Mouse (Mus musculus) midbrain, embryonic 10.5 days (tissue): ENCODE data around the gene Zfp28. TPM values are rescaled to one million over a fixed set of nuclear protein-coding genes. Genes with fewer than 3 reads are reported as not detected.

ENCODE experiments used
- DNase-seq: peaks from one replicate; pipeline ENCODE4 v3.0.0-alpha.2; 2017; ENCODE audit warnings: low spot score
- H3K27ac ChIP-seq: fragments of 300-500 bp; sonication (generic); replicated peaks from 2 replicates; pipeline ENCODE4 v1.5.1; 2016; ENCODE audit warnings: mild to moderate bottlenecking
- H3K27me3 ChIP-seq: fragments of 300-500 bp; sonication (generic); 2 replicates; pipeline ENCODE4 v1.6.1; 2016; ENCODE audit warnings: low read depth, mild to moderate bottlenecking; ENCODE audit not compliant: poor library complexity, severe bottlenecking
- H3K36me3 ChIP-seq: fragments of 300-500 bp; sonication (generic); 2 replicates; pipeline ENCODE4 v1.6.1; 2016; ENCODE audit warnings: mild to moderate bottlenecking, moderate library complexity
- H3K4me1 ChIP-seq: fragments of 300-500 bp; sonication (generic); 2 replicates; pipeline ENCODE4 v1.6.1; 2016
- H3K4me3 ChIP-seq: fragments of 300-500 bp; sonication (generic); 2 replicates; pipeline ENCODE4 v1.5.1; 2016; ENCODE audit warnings: mild to moderate bottlenecking, moderate library complexity
- H3K9me3 ChIP-seq: fragments of 300-500 bp; sonication (generic); replicated peaks from 2 replicates; pipeline ENCODE4 v1.6.1; 2016; ENCODE audit warnings: mild to moderate bottlenecking
- WGBS: fragments of 180-500 bp; shearing (Covaris S2); methylation state at CpG from one replicate; pipeline ENCODE4 v1.1.7; 2016; 5-methylcytosine and 5-hydroxymethylcytosine counted together
- polyA plus RNA-seq: library from polyadenylated mRNA; unstranded; fragments of >200 nt; fragmentation: Nextera tagmentation; extraction: Ambion mirVana; gene quantifications from 2 replicates; pipeline ENCODE4 v1.2.1, GENCODE M21; 2016

The Zfp28 gene
- polyA plus RNA-seq, 1 experiment from 2014 or later = 10.2 TPM

GRCm38 (mm10) chr7:6415442-6415787 lies 32.3 kb downstream of the Zfp28 start:
- H3K27me3 ChIP-seq = no peaks in the 10 kb centered on the region
- no peaks in the 10 kb centered on the region for H3K9me3 ChIP-seq
- WGBS = 15% methylated on average over 8 of the region's 8 CpGs
- peaks cover 6% of the 10 kb centered on the region for H3K4me1 ChIP-seq
- H3K27ac ChIP-seq = no peak overlapping the region
- DNase-seq = no peak
- peak overlapping the region; percentile 43 for H3K4me3 ChIP-seq
- no peaks in the 10 kb centered on the region for H3K36me3 ChIP-seq

DNA sequence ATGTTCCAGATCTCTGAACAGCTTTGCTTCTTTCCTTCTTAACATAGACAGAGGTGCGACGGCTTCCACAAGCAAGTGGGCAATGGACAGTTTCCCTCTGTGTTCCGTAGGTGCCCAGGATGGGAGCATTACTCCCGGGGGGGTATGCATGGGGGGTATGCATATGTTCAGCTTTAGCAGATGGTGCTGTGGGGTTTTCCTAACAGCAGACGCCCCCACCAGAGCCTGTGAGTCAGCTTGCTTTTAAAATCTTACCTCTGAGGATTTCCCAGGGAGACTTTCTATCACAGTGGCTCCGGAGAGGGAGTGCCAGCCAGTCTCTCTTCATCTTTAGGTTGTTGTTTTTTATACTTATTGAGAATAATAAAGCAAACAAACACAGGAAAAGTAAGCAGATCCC lies 36.8 kb downstream of the Zfp28 start:
- 77% methylated on average over 6 of the region's 6 CpGs for WGBS
- H3K27ac ChIP-seq = no peak overlapping the region
- no peaks in the 10 kb centered on the region for H3K36me3 ChIP-seq
- H3K4me1 ChIP-seq = peaks cover 3% of the 10 kb centered on the region
- DNase-seq = no peak
- H3K4me3 ChIP-seq = no peak overlapping the region
- no peaks in the 10 kb centered on the region for H3K27me3 ChIP-seq
- peaks cover 5% of the 10 kb centered on the region; the same call in 1 of the 2 replicates for H3K9me3 ChIP-seq

DNA sequence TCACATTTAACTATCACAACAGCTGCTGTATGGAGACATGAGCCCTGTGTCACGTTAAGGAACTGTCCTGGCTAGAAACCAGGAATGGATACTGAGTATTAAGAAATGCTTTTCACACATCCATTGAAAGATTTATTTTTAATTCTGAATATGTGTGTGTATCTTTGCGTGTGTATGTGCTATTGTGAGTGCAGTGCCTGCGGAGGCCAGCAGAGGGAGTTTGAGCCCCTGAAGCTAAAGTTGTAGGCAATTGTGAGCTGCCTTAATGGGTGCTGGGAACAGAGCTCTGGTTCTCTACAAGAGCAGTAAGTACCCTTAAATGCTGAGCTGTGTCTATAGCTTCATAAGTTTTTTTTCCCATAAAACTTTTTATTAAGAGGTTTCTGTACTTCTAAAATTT lies 46.3 kb downstream of the Zfp28 start:
- peaks cover 22% of the 10 kb centered on the region for H3K9me3 ChIP-seq
- H3K4me3 ChIP-seq = no peak overlapping the region
- H3K36me3 ChIP-seq = no peaks in the 10 kb centered on the region
- DNase-seq = no peak
- 86% methylated on average over 3 of the region's 3 CpGs for WGBS
- no peak overlapping the region for H3K27ac ChIP-seq
- peaks cover 1% of the 10 kb centered on the region; the same call in 1 of the 2 replicates for H3K4me1 ChIP-seq
- no peaks in the 10 kb centered on the region for H3K27me3 ChIP-seq

DNA sequence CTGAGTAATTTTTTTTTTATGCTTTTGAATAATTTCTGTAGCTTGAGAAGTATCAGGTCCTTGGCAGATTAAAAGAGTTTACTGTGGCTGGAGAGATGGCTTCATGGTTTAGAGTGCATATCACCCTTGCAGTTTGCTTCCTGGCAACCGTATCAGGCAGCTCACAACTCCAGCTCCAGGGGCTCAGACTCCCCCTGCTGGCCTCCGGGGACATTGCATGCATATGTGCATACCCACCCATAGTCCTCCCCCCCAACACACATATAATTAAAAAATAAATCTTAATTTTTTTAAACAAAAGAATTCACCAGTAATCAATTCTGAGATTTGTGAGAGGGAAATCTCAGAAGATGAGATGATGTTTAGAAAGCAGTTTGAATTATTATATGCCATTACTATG lies 47.2 kb downstream of the Zfp28 start:
- no peak for DNase-seq
- Histone ChIP-seq H3K4me1 (peaks cover 9% of the 10 kb centered on the region), H3K27me3 (no peaks in the 10 kb centered on the region), H3K4me3 (no peak overlapping the region), H3K36me3 (no peaks in the 10 kb centered on the region), H3K27ac (no peak overlapping the region), H3K9me3 (peaks cover 21% of the 10 kb centered on the region)
- WGBS = 46% methylated on average over 2 of the region's 2 CpGs

DNA sequence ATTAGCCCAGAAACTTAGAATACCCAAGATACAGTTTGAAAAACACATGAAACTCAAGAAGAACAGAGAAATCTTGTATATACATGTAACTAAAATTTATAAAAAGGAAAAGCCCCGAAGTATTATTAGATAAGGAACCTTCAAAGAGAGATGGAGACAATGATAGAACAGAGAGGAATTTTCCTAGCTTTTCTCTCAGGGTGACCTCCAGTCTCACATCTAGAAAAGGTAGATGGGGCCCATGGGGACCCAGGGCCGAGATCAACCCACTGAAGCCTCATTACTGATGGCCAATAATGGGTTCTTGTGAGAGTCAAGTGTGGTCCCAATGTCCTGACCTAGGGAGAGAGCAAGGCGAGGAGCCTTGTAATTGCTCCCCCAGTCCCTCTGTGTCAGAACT lies 55.3 kb downstream of the Zfp28 start, which contains the start of gene Olfr1344:
TSS of gene Olfr1344 (plus strand) at position 301 of the 400 bp plus-strand sequence.
- WGBS = 84% methylated on average over 3 of the region's 3 CpGs
- Histone ChIP-seq H3K36me3 (no peaks in the 10 kb centered on the region), H3K4me1 (peaks cover 15% of the 10 kb centered on the region), H3K4me3 (no peak within 1 kb of the TSS), H3K27ac (no peak within 1 kb of the TSS), H3K9me3 (0 out of 2 replicates have a peak, but pooled peaks cover 6% of the 10 kb centered on the region), H3K27me3 (no peaks in the 10 kb centered on the region)
- no peak for DNase-seq

- WGBS = 60% methylated on average over 2 of the region's 2 CpGs
- H3K27me3 ChIP-seq = no peaks in the 10 kb centered on the region
These were observed 58.1 kb downstream of the Zfp28 start for GRCm38 (mm10) chr7:6441173-6441572.

More at GRCm38 (mm10) chr7:6441173-6441572, 58.1 kb downstream of the Zfp28 start:
- no peak overlapping the region for H3K4me3 ChIP-seq
- no peaks in the 10 kb centered on the region; the same call in 1 of the 2 replicates for H3K4me1 ChIP-seq
- DNase-seq = no peak
- no peaks in the 10 kb centered on the region for H3K36me3 ChIP-seq
- H3K27ac ChIP-seq = no peak overlapping the region
- H3K9me3 ChIP-seq = 0 out of 2 replicates have a peak, but pooled peaks cover 6% of the 10 kb centered on the region

Other genes with a start within 250 kb of the Zfp28 start
- gene Zfp787, start 227.3 kb upstream of the Zfp28 start, polyA plus RNA-seq = 25.0 and 27.3 TPM in 2 replicates
- 81.8 and 86.1 TPM in 2 replicates for gene Zfp444, start 211.1 kb upstream of the Zfp28 start, polyA plus RNA-seq
- not detected in 2 replicates for gene Galp, start 186.2 kb upstream of the Zfp28 start, polyA plus RNA-seq
- gene Zscan5b, start 161.0 kb upstream of the Zfp28 start, polyA plus RNA-seq = not detected in 2 replicates
- gene Epp13, start 130.6 kb upstream of the Zfp28 start, polyA plus RNA-seq = not detected in 2 replicates
- gene Zfp667, start 96.7 kb upstream of the Zfp28 start, polyA plus RNA-seq = 6.3 and 7.7 TPM in 2 replicates
- gene Zfp583, start 52.0 kb upstream of the Zfp28 start, polyA plus RNA-seq = 5.2 and 8.0 TPM in 2 replicates
- gene Gm3854, start 39.5 kb upstream of the Zfp28 start, polyA plus RNA-seq = 2.9 and 3.9 TPM in 2 replicates
- gene Zfp78, start 20.0 kb upstream of the Zfp28 start, polyA plus RNA-seq = 1.8 and 2.7 TPM in 2 replicates
- 0.48 and 0.91 TPM in 2 replicates for gene Smim17, start 15.4 kb downstream of the Zfp28 start, polyA plus RNA-seq
- gene Gm20715, start 27.0 kb downstream of the Zfp28 start, polyA plus RNA-seq = not detected in 2 replicates
- gene Olfr1344, start 55.4 kb downstream of the Zfp28 start, polyA plus RNA-seq = 0.19 TPM in 1 of 2 replicates, not detected in the other
- not detected in 2 replicates for gene Olfr1336, start 72.9 kb downstream of the Zfp28 start, polyA plus RNA-seq
- gene Olfr1346, start 83.8 kb downstream of the Zfp28 start, polyA plus RNA-seq = not detected in 2 replicates
- gene Olfr5, start 103.6 kb downstream of the Zfp28 start, polyA plus RNA-seq = not detected in 2 replicates
- gene Olfr1347, start 116.5 kb downstream of the Zfp28 start, polyA plus RNA-seq = not detected in 2 replicates
- gene Olfr1348, start 125.5 kb downstream of the Zfp28 start, polyA plus RNA-seq = not detected in 2 replicates
- not detected in 2 replicates for gene Olfr1349, start 139.7 kb downstream of the Zfp28 start, polyA plus RNA-seq
- not detected in 2 replicates for gene Olfr1350, start 181.5 kb downstream of the Zfp28 start, polyA plus RNA-seq